Mouse (Mus musculus) lung, postnatal 0 days (tissue): Measurements from ENCODE around the gene Ttc34. TPM values are rescaled to one million over a fixed set of nuclear protein-coding genes. Genes with fewer than 3 reads are reported as not detected.

ENCODE experiments used
- ATAC-seq: fragments of 200-750 bp; cut with Nextera tagmentation; 2 replicates; pipeline ENCODE4 v1.8.0; 2017; ENCODE audit warnings: moderate library complexity
- DNase-seq: peaks from one replicate; pipeline ENCODE4 v3.0.0-alpha.2; 2016; ENCODE audit warnings: low spot score
- H3K27ac ChIP-seq: fragments of 300-500 bp; sonication (generic); 2 replicates; pipeline ENCODE4 v1.5.1; 2014; ENCODE audit warnings: antibody characterized with exemption, mild to moderate bottlenecking, low read length, mixed read lengths
- H3K27me3 ChIP-seq: fragments of 300-500 bp; sonication (generic); replicated peaks from 2 replicates; pipeline ENCODE4 v1.6.1; 2014; ENCODE audit warnings: low read length, mixed read lengths; ENCODE audit not compliant: insufficient read depth
- H3K36me3 ChIP-seq: fragments of 300-500 bp; sonication (generic); 2 replicates; pipeline ENCODE4 v1.6.1; 2014; ENCODE audit warnings: low read length, mixed read lengths; ENCODE audit not compliant: insufficient read depth
- H3K4me1 ChIP-seq: fragments of 300-500 bp; sonication (generic); 2 replicates; pipeline ENCODE4 v1.6.1; 2014; ENCODE audit warnings: antibody characterized with exemption, low read depth, low read length, mixed read lengths; ENCODE audit not compliant: insufficient read depth
- H3K4me2 ChIP-seq: fragments of 300-500 bp; sonication (generic); replicated peaks from 2 replicates; pipeline ENCODE4 v1.6.1; 2014; ENCODE audit warnings: low read depth, mild to moderate bottlenecking, low read length, moderate library complexity, mixed read lengths
- H3K4me3 ChIP-seq: fragments of 300-500 bp; sonication (generic); 2 replicates; pipeline ENCODE4 v1.5.1; 2014; ENCODE audit warnings: low read depth, low read length
- H3K9ac ChIP-seq: fragments of 300-500 bp; sonication (generic); replicated peaks from 2 replicates; pipeline ENCODE4 v1.6.1; 2014; ENCODE audit warnings: low read depth, mild to moderate bottlenecking
- H3K9me3 ChIP-seq: fragments of 300-500 bp; sonication (generic); 2 replicates; pipeline ENCODE4 v1.6.1; 2016; ENCODE audit warnings: low read length, mixed read lengths
- CTCF ChIP-seq: IDR thresholded peaks from 2 replicates; pipeline ENCODE4 v1.5.1; 2016; ENCODE audit warnings: antibody characterized with exemption, mild to moderate bottlenecking
- EP300 ChIP-seq: IDR thresholded peaks from 2 replicates; pipeline ENCODE4 v1.6.1; 2016; ENCODE audit warnings: antibody characterized with exemption, mild to moderate bottlenecking, control low read depth
- WGBS: fragments of 180-500 bp; shearing (Covaris S2); extraction: QIAGEN DNeasy Blood & Tissue Kit; methylation state at CpG from one replicate; pipeline ENCODE4 v1.1.7; 2014; 5-methylcytosine and 5-hydroxymethylcytosine counted together
- polyA plus RNA-seq: library from polyadenylated mRNA; unstranded; fragments of >200 nt; fragmentation: Nextera tagmentation; extraction: Ambion mirVana; gene quantifications from 2 replicates; pipeline ENCODE4 v1.2.1, GENCODE M21; 2015

Gene Ttc34
- polyA plus RNA-seq, 1 experiment from 2014 or later = 0.56 TPM

DNA sequence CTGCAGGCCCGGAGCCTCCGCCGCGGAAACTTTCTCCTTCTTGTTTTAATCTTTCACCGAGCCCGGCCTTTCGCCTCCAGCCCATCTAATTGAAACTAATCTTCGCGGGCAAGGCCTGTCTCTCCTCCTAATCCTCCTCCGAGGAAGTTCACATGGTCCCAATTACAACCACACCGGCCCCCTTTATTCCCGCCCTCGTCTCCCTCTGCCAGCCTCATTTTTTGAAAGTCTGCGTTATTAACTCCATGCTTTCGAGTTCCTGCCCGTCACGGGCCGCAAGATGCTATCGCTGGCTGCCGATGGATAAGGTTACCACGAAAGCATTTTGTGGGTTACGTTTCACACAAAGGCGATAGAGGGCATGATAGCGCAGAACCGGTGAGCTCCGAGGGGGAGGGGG lies 35.0 kb upstream of the Ttc34 start:
- Histone ChIP-seq H3K4me1 (no peaks in the 10 kb centered on the region), H3K9me3 (no peaks in the 10 kb centered on the region), H3K4me3 (no peak overlapping the region), H3K4me2 (no peak overlapping the region), H3K27me3 (no peaks in the 10 kb centered on the region), H3K27ac (no peak overlapping the region), H3K36me3 (no peaks in the 10 kb centered on the region), H3K9ac (no peak overlapping the region)
- ATAC-seq = no peak
- TF ChIP-seq EP300 (no peak), CTCF (no peak)
- no peak for DNase-seq
- WGBS = 6% methylated on average over 25 of the region's 26 CpGs

GRCm38 (mm10) chr4:154825662-154826061 lies 11.6 kb upstream of the Ttc34 start:
- WGBS = 29% methylated on average over 6 of the region's 6 CpGs
- Histone ChIP-seq H3K4me2 (no peak overlapping the region), H3K27ac (no peak overlapping the region), H3K9me3 (no peaks in the 10 kb centered on the region), H3K36me3 (no peaks in the 10 kb centered on the region), H3K9ac (no peak overlapping the region), H3K4me1 (peaks cover 4% of the 10 kb centered on the region; the same call in 1 of the 2 replicates), H3K4me3 (no peak overlapping the region), H3K27me3 (no peaks in the 10 kb centered on the region)
- peak; percentile 74 for ATAC-seq
- DNase-seq = peak; percentile 73
- no peak for TF ChIP-seq EP300
- TF ChIP-seq CTCF = peak; percentile 95

DNA sequence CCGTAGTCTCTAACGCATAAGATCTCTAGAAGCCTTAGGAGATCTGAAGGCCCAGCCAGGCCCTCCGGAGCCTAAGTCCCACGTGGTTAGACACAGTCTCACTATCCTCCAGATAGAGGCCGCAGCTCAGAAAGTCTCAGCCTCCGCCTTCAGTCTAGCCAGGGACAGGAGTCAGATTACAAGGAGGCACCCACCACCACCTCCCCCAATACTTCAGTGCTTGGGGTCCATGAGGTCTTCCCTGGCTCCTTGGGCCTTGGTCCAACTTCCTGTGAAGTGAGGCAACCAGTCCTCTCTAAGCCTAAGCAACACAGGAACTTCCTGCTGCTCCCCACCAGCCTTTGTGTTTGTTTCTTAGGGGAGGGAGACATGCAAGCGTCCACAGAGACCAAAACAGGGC lies 11.0 kb upstream of the Ttc34 start:
- peaks cover 4% of the 10 kb centered on the region; the same call in 1 of the 2 replicates for H3K4me1 ChIP-seq
- H3K4me3 ChIP-seq = no peak overlapping the region
- no peak overlapping the region for H3K9ac ChIP-seq
- 44% methylated on average over 7 of the region's 7 CpGs for WGBS
- H3K27me3 ChIP-seq = no peaks in the 10 kb centered on the region
- DNase-seq (peak; percentile 28), ATAC-seq (peak; percentile 53)
- H3K4me2 ChIP-seq = no peak overlapping the region
- TF ChIP-seq EP300 = no peak
- no peak for TF ChIP-seq CTCF
- no peaks in the 10 kb centered on the region for H3K36me3 ChIP-seq
- no peak overlapping the region for H3K27ac ChIP-seq
- H3K9me3 ChIP-seq = no peaks in the 10 kb centered on the region

DNA sequence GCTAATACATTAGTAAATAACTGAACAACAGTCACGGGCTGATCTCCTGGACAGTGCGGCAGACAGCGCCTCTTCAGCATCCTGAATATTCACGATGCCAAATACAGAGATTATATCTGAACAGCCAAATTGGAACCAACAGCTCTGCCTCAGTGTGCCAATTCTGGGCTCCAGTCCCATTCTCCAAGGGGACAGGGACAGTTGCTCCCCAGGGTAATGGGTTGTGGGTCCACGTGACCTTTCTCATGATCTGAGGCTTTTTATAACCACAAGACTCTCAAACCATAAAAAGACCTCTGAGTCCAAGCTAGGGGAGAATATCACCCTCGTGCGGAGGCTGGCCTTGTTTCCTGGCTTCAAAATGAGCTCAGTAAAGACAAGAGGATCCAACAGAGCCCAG lies 10.1 kb upstream of the Ttc34 start:
- no peak overlapping the region for H3K27ac ChIP-seq
- no peaks in the 10 kb centered on the region for H3K36me3 ChIP-seq
- H3K4me1 ChIP-seq = peaks cover 4% of the 10 kb centered on the region; the same call in 1 of the 2 replicates
- WGBS = 81% methylated on average over 7 of the region's 7 CpGs
- no peak overlapping the region for H3K4me3 ChIP-seq
- DNase-seq (no peak), ATAC-seq (no peak)
- no peak overlapping the region for H3K4me2 ChIP-seq
- no peaks in the 10 kb centered on the region for H3K9me3 ChIP-seq
- no peaks in the 10 kb centered on the region for H3K27me3 ChIP-seq
- no peak overlapping the region for H3K9ac ChIP-seq
- TF ChIP-seq CTCF (no peak), EP300 (no peak)

GRCm38 (mm10) chr4:154827861-154828610 lies 9.2 kb upstream of the Ttc34 start:
- Histone ChIP-seq H3K9me3 (no peaks in the 10 kb centered on the region), H3K36me3 (no peaks in the 10 kb centered on the region), H3K9ac (no peak overlapping the region), H3K27ac (no peak overlapping the region), H3K27me3 (no peaks in the 10 kb centered on the region), H3K4me2 (no peak overlapping the region), H3K4me1 (peaks cover 4% of the 10 kb centered on the region; the same call in 1 of the 2 replicates), H3K4me3 (no peak overlapping the region)
- no peak for TF ChIP-seq CTCF
- TF ChIP-seq EP300 = no peak
- ATAC-seq (no peak), DNase-seq (no peak)
- 39% methylated on average over 10 of the region's 10 CpGs for WGBS

GRCm38 (mm10) chr4:154831915-154832573 lies 5.2 kb upstream of the Ttc34 start:
- Histone ChIP-seq H3K27me3 (no peaks in the 10 kb centered on the region), H3K4me1 (no peaks in the 10 kb centered on the region), H3K27ac (no peak overlapping the region), H3K4me2 (no peak overlapping the region), H3K9ac (no peak overlapping the region), H3K9me3 (no peaks in the 10 kb centered on the region), H3K4me3 (no peak overlapping the region), H3K36me3 (no peaks in the 10 kb centered on the region)
- ATAC-seq (no peak), DNase-seq (no peak)
- no peak for TF ChIP-seq EP300
- no peak for TF ChIP-seq CTCF
- 33% methylated on average over 9 of the region's 9 CpGs for WGBS
